Mouse (Mus musculus) embryo, embryonic 11 days (tissue): ENCODE measurements around the gene Ano10.
A peak's percentile ranks its signal among the peaks of the same experiment; 100 is the strongest.

Experiments used
- DNase-seq: peaks from one replicate; pipeline ENCODE4 v3.0.0-alpha.2; 2015

Ano10 gene

DNA sequence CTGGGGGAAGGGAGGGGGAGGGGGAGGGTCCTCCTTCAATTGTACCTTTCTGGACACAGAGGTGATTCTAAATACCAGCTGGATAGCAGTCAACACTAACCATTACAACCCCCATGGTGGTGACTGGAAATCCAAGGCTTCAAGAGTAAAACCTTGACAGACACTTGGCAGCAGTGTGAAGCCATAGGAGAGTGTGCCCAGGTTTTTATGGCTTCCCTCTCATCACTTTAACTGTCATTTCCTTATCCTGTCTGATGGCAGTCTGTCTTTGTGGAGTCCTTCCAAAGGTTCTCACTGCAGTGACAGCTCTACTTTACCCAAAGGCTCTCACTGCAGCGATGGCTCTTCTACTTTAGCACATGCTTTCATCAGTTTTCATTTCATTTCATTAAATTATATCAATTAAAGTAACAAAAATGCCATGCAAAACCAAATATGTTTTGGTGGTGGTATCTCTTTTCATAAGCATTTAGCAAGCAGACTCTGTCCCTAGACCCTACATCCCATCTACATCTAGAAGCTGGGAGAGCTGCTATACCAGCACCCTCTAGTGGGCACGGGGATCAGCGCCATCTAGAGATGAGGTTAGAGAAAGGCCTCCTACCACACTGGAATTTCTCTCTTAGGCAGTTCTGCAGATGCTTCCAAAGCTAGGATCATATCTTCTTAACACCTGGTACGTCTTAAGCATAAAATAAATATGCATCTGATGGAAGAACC is 50.0 kb downstream of the Ano10 start:
- peak; percentile 61 for DNase-seq

DNA sequence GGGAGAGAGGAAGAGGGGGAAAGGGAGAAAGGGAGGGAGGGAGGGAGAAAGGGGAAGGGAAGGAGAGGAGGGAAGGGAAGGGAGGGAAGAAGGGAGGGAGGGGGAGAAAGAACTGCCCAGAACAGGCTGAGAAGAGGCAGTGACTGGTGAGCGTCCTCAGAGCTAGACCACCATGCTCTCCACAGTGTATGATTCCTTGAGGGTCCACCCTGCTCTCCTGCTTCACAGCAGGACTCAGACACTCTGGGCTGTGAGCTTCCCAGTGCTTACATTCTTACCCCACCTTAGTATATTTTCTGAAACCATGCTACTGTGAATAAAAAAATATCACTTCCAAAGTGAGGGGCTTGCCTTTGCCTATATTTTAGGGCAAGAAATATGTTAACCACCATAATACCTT is 50.9 kb downstream of the Ano10 start:
- no peak for DNase-seq

DNA sequence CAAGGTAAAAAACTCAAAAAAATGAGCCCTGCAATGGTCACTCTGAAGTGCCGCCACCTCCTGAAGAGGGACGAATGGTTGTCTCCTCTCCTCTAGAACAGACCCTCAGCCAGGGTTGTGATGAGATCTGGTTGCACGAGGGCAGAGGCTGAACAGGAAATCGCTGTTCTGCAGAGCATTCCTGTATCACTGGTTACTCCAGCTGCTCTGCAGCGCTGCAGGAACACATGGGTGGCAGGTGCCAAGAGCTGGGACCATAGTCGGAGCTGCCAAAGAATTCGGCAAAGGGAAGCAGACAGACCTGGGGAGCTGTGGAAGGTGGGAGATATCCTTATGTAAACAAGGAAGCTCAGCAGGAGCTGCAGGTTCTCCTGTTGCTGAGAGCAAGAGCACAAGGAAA is 51.4 kb downstream of the Ano10 start:
- DNase-seq = peak; percentile 36

DNA sequence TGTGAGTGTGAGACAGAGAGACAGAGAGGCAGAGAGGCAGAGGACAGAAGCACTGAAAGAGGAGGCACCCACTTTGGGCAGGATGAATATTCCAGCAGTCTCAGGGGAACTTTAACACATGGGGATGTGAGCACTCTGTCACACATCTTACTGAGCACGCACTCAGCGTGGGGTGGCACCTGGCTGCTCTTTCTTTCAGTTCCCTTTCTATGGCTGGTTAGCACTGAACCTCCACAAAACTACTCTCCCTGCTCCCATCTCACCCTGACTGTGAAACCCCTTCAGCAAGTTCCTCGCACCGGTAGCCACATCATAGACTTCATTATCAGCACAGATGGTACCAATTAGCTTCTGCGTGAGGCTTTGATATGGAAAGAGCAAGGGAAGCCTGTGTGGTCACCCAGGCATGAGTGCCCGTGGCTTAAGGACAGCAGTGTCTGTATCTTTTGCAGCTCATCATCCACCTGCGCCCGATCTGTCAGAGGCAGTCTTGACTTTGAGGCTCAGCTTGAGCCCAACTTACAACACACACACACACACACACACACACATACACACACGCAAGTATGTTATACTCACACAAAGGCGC is 52.3 kb downstream of the Ano10 start:
- peak; percentile 40 for DNase-seq

DNA sequence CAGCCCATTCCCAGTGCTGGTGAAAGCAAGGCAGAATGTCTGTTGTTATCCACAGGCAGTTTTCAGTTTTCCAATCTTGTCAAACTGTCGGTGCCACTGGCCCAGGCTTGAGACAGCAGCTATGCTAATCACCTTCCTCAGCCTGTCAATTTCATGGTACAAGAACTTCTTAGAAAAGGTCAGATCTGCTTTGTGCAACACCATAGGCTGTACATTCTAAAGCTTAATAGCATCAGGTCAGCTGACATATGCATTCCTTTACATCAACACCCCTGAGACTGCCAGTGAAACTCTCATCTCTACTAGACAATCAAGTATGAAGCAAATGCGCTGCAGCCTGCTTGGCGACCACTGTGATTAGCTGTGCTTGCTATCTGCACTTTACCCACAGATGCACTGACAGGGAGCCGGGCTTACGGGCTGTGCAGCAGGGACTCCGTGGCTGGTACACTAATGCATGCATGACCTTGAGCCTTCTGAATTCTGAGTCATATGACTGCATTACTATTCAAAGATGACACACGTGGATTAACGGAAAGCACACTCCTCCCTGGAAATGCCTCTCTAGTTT is 53.5 kb downstream of the Ano10 start:
- no peak for DNase-seq

DNA sequence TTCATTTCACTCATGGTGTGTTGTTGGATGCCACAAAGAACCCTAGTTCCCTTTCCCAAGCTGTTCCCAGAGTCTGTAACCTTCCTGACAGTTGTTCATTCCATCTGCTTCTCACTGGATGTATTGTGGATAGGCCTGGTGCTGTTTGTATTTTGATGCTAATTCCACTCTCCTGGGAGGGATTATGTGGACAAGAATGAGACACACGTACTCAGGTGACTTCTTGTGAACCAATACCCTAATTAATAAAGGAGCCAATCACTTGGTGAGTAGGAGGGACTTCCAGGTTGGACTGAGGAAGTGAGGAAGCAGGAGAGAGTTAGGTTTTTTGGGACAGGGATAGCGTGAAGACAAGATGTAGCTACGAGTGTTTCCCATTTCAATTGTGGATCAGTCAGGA is 59.5 kb downstream of the Ano10 start:
- no peak for DNase-seq

DNA sequence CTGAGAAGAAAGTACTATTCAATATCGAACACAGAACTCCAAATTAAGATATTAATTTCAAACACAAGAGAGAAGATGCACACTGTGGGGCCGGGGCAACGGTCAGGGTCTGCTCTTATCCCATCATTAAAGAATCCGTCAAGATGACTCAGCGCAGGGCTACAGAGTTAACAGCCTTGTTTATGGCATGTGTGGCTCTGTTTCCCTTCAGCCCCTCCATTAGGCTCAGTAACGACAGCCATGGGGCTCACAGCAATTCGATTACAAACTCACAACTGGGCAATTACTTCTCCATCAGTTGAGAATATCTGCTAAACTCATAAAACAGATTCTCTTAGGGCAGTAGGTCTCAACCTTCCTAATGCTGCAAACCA is 60.3 kb downstream of the Ano10 start:
- no peak for DNase-seq

DNA sequence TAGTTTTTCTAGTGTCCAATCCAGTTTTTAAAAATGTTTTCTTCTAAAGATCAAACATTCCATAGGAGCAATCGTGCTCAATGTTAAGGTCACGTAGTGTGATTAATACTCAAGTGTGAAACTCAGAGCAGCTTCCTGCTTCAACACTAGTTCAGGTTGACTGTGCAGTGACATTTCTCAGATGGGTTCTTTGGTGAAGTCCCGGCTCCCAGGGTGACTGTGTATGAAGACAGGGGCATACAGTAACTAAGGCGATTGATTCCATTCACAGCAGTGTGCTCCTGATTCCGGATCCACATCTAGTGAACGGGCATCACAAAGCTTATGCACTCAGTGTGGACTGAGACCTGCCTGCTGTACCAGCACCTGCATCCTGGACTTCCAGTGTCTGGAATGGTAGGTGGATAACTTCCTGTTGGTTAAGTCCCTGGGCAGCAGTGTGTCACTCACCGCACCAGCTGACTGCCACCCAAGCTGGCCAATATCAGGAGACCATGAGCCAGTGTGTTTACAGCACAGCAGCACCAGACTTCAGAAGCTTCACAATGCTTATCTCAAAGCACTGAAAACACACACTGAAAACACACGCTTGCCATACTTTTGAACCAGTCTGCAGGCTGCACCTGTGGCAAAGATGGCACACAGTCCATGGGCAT is 60.8 kb downstream of the Ano10 start:
- DNase-seq = no peak

DNA sequence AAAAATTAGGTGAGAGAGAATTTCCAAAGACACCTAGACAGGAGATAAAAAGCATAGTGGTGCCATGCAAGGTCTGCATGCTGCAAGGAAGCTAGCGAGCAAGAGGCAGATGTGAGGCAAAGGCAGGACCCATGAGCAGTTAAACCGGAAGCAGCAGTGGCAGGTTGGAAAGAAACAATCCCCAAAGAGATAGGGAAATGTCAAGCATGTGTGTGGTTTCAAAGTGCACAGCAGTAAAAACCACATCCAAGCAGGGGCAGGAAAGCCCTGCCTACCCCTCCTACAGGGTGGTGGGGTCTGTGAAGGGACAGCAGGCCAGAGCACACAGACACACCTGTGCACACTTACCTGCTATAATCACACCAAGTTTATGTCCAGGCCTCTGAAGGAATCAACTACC is 61.3 kb downstream of the Ano10 start:
- DNase-seq = no peak

DNA sequence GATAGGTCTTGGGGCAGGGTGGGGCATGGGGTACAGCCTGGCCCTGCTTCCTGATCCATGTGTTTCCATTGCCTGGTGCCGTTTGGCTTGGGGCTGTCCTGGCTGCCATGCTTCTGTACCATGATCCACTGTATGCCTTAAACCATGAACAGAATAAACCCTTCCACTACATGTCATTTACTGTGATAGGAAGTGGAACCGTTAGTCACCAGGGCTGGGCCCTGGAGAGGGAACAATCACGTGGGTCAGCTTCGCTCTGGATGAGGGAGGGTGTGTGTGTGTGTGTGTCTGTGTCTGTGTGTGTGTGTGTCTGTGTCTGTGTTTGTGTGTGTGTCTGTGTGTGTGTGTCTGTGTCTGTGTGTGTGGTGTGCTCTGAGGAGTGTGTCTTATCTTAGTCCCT is 63.5 kb downstream of the Ano10 start:
- DNase-seq = no peak

DNA sequence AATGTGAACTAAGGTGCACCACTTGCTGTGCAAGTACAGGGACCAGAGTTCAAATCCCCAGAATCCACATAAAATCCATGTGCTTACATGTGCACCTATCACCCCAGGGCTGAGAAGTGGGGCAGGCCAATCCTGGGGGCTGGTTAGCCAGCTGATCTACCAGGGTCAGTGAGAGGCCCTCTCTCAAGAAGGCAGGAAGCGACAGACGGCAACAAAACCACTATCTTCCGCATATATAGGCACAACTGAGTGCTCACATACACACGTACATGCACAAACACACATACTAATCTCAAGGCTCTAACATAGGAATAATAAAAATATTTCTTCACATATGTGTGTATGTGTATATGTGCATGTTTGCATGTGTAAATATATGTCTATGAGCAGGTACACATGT is 67.8 kb downstream of the Ano10 start:
- no peak for DNase-seq

DNA sequence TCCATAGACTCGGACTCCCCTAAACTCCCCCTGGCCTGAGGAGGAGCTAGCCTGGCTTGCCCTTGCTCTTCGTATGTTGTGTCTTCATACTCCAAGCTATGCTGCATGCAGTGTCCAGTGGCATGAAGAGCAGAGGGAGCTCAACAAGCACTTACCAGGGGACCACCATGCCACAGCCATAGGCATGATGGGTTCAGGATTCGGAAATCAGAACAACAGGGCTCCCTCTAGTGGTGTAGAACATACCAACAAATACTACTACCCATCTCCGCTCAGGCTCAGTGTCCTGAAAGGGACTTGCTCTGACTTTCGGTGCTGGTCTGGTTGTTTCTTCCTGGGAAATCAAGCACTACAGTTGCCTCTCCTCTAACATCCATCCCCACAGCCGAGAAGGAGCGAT is 68.9 kb downstream of the Ano10 start:
- DNase-seq = peak; percentile 85

DNA sequence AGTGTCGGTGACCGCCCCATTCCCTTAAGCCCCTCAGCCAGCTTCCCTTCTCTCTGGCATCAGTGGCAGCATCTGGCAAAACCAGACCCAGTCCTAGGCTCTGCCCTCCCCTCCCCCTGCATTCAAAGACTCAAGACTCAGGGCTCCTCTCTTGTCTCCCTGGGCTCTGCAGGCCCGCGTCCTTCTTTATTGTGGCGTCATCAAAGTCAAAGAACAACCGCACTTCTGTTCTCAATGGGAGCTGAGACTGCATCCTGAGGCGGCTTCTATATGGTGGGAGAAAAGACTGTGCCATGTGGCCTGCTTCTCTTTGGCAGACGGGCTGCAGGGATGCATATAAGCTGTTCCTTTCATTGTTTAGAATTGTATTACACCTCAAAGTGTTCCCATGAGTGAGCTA is 71.2 kb downstream of the Ano10 start:
- DNase-seq = peak; percentile 41

DNA sequence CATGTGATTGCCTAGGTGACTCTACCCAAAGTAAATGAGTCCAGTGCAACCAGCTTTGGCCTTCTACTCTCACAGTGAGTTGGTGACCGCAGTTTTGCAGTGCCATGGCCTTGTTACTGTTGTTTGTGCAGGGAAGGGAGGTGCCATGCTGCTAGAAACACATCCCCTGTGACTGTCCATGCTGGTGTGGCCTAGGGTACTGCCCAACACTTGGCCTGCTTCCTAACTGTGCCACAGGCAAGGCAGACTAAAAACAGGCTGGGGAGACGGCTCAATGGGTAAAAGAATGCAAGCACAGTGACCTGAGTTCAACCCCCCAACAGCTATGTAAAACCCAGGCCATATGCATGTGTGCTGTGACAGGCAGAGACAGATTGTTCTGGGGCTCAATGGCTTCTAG is 74.3 kb downstream of the Ano10 start:
- DNase-seq = no peak

DNA sequence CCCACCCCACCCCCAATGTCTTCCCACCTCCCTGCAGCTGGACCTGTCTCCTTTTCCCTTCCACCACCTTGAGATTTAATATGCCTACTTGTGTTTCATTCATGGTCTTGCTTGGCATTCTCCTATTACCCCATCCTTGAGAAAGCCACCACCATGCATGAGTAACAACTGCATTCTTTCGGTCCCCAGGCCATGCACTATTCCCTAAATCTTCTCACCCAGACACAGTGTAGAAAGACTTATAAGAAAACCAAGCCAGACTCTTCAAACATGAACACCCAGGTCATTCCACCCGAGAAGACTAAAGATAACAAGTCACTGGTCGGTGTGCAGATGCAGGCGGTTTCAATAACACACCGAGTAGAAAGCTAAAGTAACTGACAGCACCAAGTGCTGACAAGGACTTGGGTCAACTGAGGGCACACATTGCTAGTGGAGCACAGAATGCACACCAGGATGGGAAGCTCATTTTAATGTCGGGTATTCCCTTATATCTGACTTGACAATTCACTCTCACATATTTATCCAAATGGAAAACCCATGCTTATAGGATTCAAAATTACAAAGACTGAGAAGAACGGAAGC is 77.2 kb downstream of the Ano10 start:
- no peak for DNase-seq

DNA sequence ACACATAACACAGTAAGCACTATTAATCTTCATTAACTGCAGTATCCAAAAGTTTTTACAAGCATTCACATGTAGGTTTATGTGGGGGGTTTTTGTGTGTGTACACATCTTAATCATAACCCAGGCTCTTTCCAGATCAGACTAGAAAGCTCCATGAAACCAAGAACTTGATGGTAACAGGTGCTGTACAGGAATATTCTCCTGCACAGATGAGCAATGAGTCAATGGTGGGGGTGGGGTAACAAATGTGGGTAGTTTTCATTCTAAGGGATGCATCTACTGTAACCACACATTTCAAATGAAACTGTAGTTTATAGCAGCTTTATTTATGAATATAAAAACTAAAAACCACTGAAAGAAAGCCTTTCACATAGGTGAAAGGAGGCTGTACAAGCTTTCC is 79.1 kb downstream of the Ano10 start:
- no peak for DNase-seq

DNA sequence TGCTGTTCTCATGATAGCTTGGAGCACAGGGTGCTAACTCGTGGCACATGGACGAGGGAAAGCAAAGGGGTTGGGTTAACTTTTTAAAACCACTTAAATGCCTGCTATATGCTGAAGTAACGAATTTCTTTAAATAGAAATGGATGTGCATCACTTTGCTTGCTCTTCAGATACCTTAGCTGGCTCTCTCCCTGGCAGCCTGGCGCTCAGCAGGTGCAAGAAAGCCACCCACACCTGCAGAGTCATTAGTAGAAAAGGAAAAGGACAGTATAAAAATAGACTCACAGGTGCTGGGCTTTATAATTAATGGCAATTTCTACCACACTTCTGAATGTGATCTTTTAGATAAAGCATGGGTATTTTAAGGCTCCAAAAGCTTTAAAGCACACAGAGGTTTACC is 85.9 kb downstream of the Ano10 start:
- DNase-seq = no peak

DNA sequence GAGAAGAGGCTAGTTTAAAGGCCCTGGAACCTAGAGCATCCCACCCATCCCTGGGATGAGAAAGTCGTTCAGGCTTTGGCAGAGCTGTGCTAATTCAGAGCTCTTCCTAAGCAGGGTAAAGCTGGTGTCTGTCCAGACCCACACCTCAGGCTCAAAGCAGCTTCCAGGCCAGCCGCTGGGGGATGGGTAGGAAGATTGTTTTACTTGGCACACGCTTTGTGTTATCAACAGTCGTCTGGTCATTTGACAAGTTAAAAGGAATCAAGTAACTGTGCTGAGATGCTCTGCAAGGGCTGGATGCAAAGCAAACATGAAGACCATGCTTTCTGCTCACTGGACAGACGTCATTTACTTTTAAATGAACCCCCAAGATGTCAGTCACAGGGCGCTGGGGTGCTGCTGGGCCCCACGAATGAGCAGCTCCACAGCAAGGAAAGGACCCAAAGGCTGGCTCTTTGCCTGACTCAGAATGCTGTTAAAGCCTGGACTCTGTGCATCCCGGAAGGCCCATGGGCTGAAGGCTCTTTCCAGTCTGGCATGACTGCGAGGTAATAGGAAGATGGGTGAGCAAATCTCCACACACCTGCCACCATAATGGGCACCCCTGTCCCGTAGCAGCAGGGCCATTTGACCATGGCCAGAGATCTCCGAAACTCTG is 88.6 kb downstream of the Ano10 start:
- no peak for DNase-seq

DNA sequence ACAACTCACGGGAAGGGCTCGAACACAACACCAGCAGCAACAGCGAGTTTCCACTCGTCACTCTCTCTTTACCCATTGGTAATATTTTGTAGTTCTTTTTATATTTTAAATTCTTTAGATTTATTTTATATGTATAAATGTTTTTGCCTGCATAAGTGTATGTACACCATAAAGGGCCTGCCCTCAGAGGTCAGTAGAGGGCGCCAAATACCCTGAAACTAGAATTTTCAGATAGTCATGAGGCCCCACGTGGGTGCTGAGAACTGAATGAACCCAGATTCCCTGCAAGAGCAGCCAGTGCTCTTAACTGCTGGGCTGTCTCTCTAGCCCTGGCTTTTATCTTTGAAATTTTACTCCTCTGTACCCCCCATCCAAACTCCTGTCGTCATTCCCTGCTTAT is 89.7 kb downstream of the Ano10 start:
- DNase-seq = peak; percentile 71

DNA sequence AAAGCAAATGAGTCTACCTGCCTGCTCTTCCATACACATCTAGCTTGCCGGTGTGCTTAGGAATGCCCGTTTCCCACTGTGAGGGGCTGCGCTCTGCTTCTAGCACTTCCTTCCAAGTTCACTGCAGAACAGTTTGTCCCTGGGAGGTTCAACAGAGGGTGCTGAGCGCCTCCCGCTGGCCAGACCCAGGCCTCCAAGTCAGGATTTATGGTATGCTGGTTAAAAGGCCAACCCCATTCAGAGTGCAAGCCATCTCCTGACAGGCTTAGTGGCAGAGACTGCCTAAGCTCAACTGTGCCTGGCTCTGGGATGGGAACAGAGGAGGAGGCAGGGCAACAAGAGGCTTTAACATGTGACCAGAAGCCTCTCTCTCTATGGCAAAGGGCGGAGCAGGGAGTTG is 95.0 kb downstream of the Ano10 start:
- peak; percentile 64 for DNase-seq

DNA sequence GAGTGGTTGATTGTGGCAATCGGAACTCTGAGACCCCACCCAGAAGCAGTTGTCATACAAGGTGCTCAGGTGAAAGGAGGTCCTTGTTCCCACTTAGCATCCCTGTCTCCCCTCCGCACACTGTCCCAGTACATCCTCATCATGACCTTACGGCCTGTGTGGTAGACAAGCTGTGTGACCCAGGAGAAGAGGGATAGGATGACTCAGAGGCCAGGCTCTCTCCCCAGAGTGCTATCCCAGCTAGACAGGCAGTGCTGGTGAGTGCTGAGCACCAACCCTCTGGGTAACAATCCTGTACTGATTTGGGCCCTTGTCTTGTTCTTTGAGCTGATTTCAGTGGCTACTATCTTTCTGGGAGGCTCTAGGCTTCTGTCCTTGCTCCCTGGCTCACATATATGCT is 95.6 kb downstream of the Ano10 start:
- no peak for DNase-seq

DNA sequence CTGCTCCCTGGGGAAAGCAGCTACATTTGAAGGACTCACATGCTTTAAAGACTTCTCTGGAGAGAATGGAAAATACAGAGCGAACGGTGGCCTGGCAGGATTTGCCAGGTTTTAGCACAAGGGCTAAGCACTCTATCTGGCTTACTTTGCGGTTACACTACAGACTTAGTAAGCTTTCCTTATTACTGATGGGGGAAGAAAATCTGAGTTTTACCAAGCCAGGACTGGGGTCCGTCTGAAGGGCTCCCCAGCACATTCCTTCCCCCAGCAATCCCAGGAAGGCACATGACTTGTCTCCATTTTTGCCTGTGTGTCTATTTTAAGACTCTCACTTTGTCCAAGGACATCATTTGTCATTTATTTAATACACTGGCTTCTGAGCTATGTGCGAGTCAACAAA is 97.2 kb downstream of the Ano10 start:
- DNase-seq = no peak

DNA sequence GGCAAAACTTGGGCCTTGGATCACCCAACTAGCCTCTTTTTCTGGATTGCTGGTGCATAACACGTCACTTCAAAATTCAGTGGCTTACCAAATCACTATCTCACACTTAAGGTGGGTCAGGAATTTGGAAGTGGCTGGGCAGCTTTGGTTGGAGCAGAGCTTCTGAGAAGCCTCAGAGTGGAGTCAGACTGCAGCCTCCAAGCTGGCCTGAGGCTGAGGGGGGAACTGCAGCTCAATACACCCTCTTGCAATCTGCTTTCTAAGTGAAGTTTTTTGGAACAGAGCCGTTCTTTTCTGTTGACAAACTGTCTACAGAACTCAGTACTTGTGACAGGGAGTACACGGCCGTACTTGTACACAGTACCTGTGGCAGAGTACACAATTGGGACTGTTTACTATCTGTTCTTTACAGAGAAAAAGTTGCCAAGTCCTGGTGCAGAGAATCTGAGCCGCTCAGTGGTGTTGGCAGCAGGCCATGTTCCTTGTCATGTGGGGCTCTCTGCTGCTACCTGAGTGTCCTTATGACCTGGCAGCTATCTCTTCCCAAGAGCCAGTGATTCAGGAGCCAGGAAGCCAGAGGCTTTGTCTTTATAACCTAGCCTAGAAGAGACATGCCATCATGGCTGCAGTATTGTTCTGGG is 99.1 kb downstream of the Ano10 start:
- no peak for DNase-seq
